ENCODE assay signal across 8 mouse cellular contexts in the genomic region with DNA sequence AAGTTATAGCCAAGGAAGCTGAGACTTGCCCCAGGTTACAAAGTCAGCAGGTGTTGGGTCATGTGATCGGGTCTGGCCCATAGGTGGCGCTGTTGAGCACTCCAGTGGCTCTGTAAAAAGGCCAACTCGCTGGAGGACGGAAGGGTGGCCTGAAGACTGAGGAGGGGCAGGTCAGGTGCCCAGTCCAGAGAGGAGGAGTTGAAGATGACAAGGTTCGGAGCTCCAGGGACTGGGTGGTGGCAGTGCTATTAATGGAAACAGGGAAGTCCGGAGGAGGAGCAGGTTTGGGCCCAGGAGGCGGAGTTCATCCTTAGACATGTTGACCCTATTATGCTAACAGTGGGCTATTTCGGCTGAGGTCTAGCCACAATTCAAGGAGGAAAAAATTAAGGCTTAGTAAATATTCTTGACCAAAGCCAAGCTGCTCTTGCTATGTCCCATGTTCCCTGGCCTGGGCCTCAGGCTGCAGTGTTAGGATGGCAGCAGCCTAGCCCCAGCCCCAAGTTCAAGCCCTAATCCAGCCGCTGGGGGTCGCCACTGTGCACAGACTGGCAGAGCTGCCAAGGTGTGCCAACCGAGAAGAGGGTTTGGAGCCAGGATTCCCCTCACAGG.
A peak's percentile ranks its signal among the peaks of the same experiment; 100 is the strongest.
DNase-seq lines count a peak whose midpoint lies in the region; ATAC-seq and TF ChIP-seq lines count a peak whose summit lies in the region.

No protein-coding gene starts in this region.

- no peak overlapping the region for H3K9ac ChIP-seq in forebrain, embryonic 15.5 days (replicated peaks)
- H3K9ac ChIP-seq in neural tube, embryonic 13.5 days: peak overlapping the region; percentile 23; the same call in 1 of the 2 replicates

- peak; percentile 62; the same call in 1 of the 2 replicates for ATAC-seq in cerebellum, adult (ENCODE audit: insufficient number of reproducible peaks, low FRiP score, low TSS enrichment)
- ATAC-seq in forebrain, embryonic 15.5 days (replicated peaks): peak; percentile 51
- ATAC-seq in neural tube, embryonic 13.5 days (ENCODE audit: low read depth): peak; percentile 46; the same call in 1 of the 2 replicates

- WGBS in forebrain, embryonic 15.5 days: 15% methylated on average over 11 of the region's 11 CpGs
- 18% methylated on average over 11 of the region's 11 CpGs for WGBS in neural tube, embryonic 13.5 days

- no peaks in the 10 kb centered on the region for H3K9me3 ChIP-seq in forebrain, embryonic 15.5 days
- no peaks in the 10 kb centered on the region for H3K9me3 ChIP-seq in neural tube, embryonic 13.5 days

- H3K4me1 ChIP-seq in forebrain, embryonic 15.5 days: peaks cover 43% of the 10 kb centered on the region
- H3K4me1 ChIP-seq in neural tube, embryonic 13.5 days (replicated peaks): peaks cover 51% of the 10 kb centered on the region
- peaks cover 17% of the 10 kb centered on the region for H3K4me1 ChIP-seq in testis, adult 2 months (ENCODE audit: control insufficient read depth, insufficient read depth, low read length)

- intact Hi-C loops in heart, postnatal 36 days (cut with DNase I): loop anchor here (1.0 kb wide), 1 partner anchor 80 kb away; no protein-coding TSS in a partner anchor

- peak overlapping the region; percentile 21 for H3K27ac ChIP-seq in forebrain, embryonic 15.5 days (replicated peaks)
- no peak overlapping the region for H3K27ac ChIP-seq in neural tube, embryonic 13.5 days (replicated peaks)
- no peak overlapping the region for H3K27ac ChIP-seq in testis, adult 2 months (ENCODE audit: control insufficient read depth, insufficient read depth, low read depth, low read length)

- DNase-seq in ES-CJ7 (ENCODE audit: low read depth, low spot score): peak; percentile 90
- DNase-seq in heart, postnatal 36 days: peak; percentile 90 to 94
- peak; percentile 85 for DNase-seq in layer of hippocampus, adult 11-12 months (ENCODE audit: low spot score)
- DNase-seq in lung, adult 18-20 months: peak; percentile 92 to 95

- TF ChIP-seq POLR2A in testis, adult 2 months (IDR thresholded peaks at IDR 0.05; ENCODE audit: control insufficient read depth, low read depth, low read length): no peak

- no peaks in the 10 kb centered on the region for H3K27me3 ChIP-seq in forebrain, embryonic 15.5 days
- H3K27me3 ChIP-seq in neural tube, embryonic 13.5 days: no peaks in the 10 kb centered on the region
- H3K27me3 ChIP-seq in testis, adult 2 months (ENCODE audit: control insufficient read depth, insufficient read depth, low read length): no peaks in the 10 kb centered on the region

- TF ChIP-seq CTCF in testis, adult 2 months (IDR thresholded peaks at IDR 0.05; ENCODE audit: control insufficient read depth, insufficient read depth, insufficient replicate concordance, low read depth, low read length): peak; percentile 95

- H3K36me3 ChIP-seq in forebrain, embryonic 15.5 days: no peaks in the 10 kb centered on the region
- H3K36me3 ChIP-seq in neural tube, embryonic 13.5 days: no peaks in the 10 kb centered on the region
- H3K36me3 ChIP-seq in testis, adult 2 months (ENCODE audit: control insufficient read depth, insufficient read depth, low read length): no peaks in the 10 kb centered on the region

- no peak overlapping the region for H3K4me2 ChIP-seq in forebrain, embryonic 15.5 days (replicated peaks)
- peak overlapping the region; percentile 33 for H3K4me2 ChIP-seq in neural tube, embryonic 13.5 days

- no peak overlapping the region for H3K4me3 ChIP-seq in forebrain, embryonic 15.5 days
- no peak overlapping the region for H3K4me3 ChIP-seq in neural tube, embryonic 13.5 days
- no peak overlapping the region for H3K4me3 ChIP-seq in testis, adult 2 months (ENCODE audit: control insufficient read depth, low read depth, low read length)
